Mouse (Mus musculus) hindbrain, postnatal 0 days (tissue): ENCODE results near the gene Mbnl2. TPM values are rescaled to one million over a fixed set of nuclear protein-coding genes. Genes with fewer than 3 reads are reported as not detected.
A peak's percentile ranks its signal among the peaks of the same experiment; 100 is the strongest.

Experiments used
- ATAC-seq: fragments of 200-750 bp; cut with Nextera tagmentation; 2 replicates; pipeline ENCODE4 v1.8.0; 2017; ENCODE audit warnings: mild to moderate bottlenecking, moderate TSS enrichment, moderate library complexity
- DNase-seq: peaks from one replicate; pipeline ENCODE4 v3.0.0-alpha.2; 2015; ENCODE audit warnings: low spot score
- H3K27ac ChIP-seq: fragments of 300-500 bp; sonication (generic); 2 replicates; pipeline ENCODE4 v1.5.1; 2014; ENCODE audit warnings: mild to moderate bottlenecking
- H3K27me3 ChIP-seq: fragments of 300-500 bp; sonication (generic); 2 replicates; pipeline ENCODE4 v1.6.1; 2014; ENCODE audit warnings: low read length, mixed read lengths; ENCODE audit not compliant: insufficient read depth
- H3K36me3 ChIP-seq: fragments of 300-500 bp; sonication (generic); 2 replicates; pipeline ENCODE4 v1.6.1; 2014; ENCODE audit warnings: low read length, mixed read lengths; ENCODE audit not compliant: insufficient read depth
- H3K4me1 ChIP-seq: fragments of 300-500 bp; sonication (generic); 2 replicates; pipeline ENCODE4 v1.6.1; 2014; ENCODE audit warnings: antibody characterized with exemption, low read length, mixed read lengths; ENCODE audit not compliant: insufficient read depth
- H3K4me2 ChIP-seq: fragments of 300-500 bp; sonication (generic); 2 replicates; pipeline ENCODE4 v1.6.1; 2014; ENCODE audit warnings: low read depth, mild to moderate bottlenecking, low read length, moderate library complexity, mixed read lengths
- H3K4me3 ChIP-seq: fragments of 300-500 bp; sonication (generic); 2 replicates; pipeline ENCODE4 v1.5.1; 2014; ENCODE audit warnings: low read length
- H3K9ac ChIP-seq: fragments of 300-500 bp; sonication (generic); replicated peaks from 2 replicates; pipeline ENCODE4 v1.6.1; 2014; ENCODE audit warnings: mild to moderate bottlenecking, low read length, moderate library complexity, mixed read lengths
- H3K9me3 ChIP-seq: fragments of 300-500 bp; sonication (generic); 2 replicates; pipeline ENCODE4 v1.6.1; 2016; ENCODE audit warnings: low read length, mixed read lengths
- CTCF ChIP-seq: IDR thresholded peaks from 2 replicates; pipeline ENCODE4 v1.5.1; 2016; ENCODE audit warnings: antibody characterized with exemption, control low read depth, low read depth
- WGBS: fragments of 180-500 bp; shearing (Covaris S2); extraction: QIAGEN DNeasy Blood & Tissue Kit; methylation state at CpG from one replicate; pipeline ENCODE4 v1.1.7; 2014; 5-methylcytosine and 5-hydroxymethylcytosine counted together
- polyA plus RNA-seq: library from polyadenylated mRNA; unstranded; fragments of >200 nt; fragmentation: Nextera tagmentation; extraction: Ambion mirVana; gene quantifications from 2 replicates; pipeline ENCODE4 v1.2.1, GENCODE M21; 2015
- total RNA-seq: library from RNA; depleted of rRNA; stranded (reverse); fragments of >200 nt; gene quantifications from 2 replicates; pipeline ENCODE4 v1.2.3, GENCODE M21; 2014

The Mbnl2 gene
- total and polyA plus RNA-seq, 2 experiments from 2014 or later: 28.6 to 78.3 TPM

GRCm38 (mm10) chr14:120391701-120392100 is 116.2 kb downstream of the Mbnl2 start:
- ATAC-seq (no peak), DNase-seq (peak; percentile 17)
- Histone ChIP-seq H3K4me2 (no peak overlapping the region), H3K4me1 (no peaks in the 10 kb centered on the region; the same call in 1 of the 2 replicates), H3K9ac (no peak overlapping the region), H3K27me3 (no peaks in the 10 kb centered on the region), H3K4me3 (no peak overlapping the region), H3K9me3 (no peaks in the 10 kb centered on the region), H3K27ac (no peak overlapping the region), H3K36me3 (peaks cover 2% of the 10 kb centered on the region; the same call in 1 of the 2 replicates)
- 58% methylated on average over 10 of the region's 10 CpGs for WGBS
- no peak for TF ChIP-seq CTCF

GRCm38 (mm10) chr14:120392441-120392840 is 117.0 kb downstream of the Mbnl2 start:
- WGBS: 92% methylated on average over 9 of the region's 9 CpGs
- Histone ChIP-seq H3K9ac (no peak overlapping the region), H3K4me3 (no peak overlapping the region), H3K36me3 (peaks cover 2% of the 10 kb centered on the region; the same call in 1 of the 2 replicates), H3K4me2 (no peak overlapping the region), H3K4me1 (no peaks in the 10 kb centered on the region; the same call in 1 of the 2 replicates), H3K27me3 (no peaks in the 10 kb centered on the region), H3K27ac (no peak overlapping the region), H3K9me3 (no peaks in the 10 kb centered on the region)
- no peak for DNase-seq
- TF ChIP-seq CTCF: no peak
- ATAC-seq: no peak

GRCm38 (mm10) chr14:120393441-120393840 is 118.0 kb downstream of the Mbnl2 start:
- no peak for DNase-seq
- no peak for TF ChIP-seq CTCF
- 82% methylated on average over 8 of the region's 8 CpGs for WGBS
- Histone ChIP-seq H3K4me3 (no peak overlapping the region), H3K4me1 (no peaks in the 10 kb centered on the region; the same call in 1 of the 2 replicates), H3K4me2 (no peak overlapping the region), H3K36me3 (peaks cover 2% of the 10 kb centered on the region; the same call in 1 of the 2 replicates), H3K27me3 (no peaks in the 10 kb centered on the region), H3K27ac (no peak overlapping the region), H3K9me3 (no peaks in the 10 kb centered on the region), H3K9ac (no peak overlapping the region)
- no peak for ATAC-seq

- WGBS: 63% methylated on average over 3 of the region's 3 CpGs
- no peaks in the 10 kb centered on the region for H3K27me3 ChIP-seq
- H3K9ac ChIP-seq: no peak overlapping the region
- no peaks in the 10 kb centered on the region for H3K9me3 ChIP-seq
- no peak overlapping the region for H3K4me2 ChIP-seq
- H3K4me1 ChIP-seq: no peaks in the 10 kb centered on the region; the same call in 1 of the 2 replicates
- DNase-seq (no peak), ATAC-seq (no peak)
- H3K4me3 ChIP-seq: no peak overlapping the region
- no peak for TF ChIP-seq CTCF
- no peak overlapping the region for H3K27ac ChIP-seq
- H3K36me3 ChIP-seq: peaks cover 2% of the 10 kb centered on the region; the same call in 1 of the 2 replicates
Observed at GRCm38 (mm10) chr14:120394216-120394615, 118.7 kb downstream of the Mbnl2 start.

GRCm38 (mm10) chr14:120394827-120395226 is 119.4 kb downstream of the Mbnl2 start:
- DNase-seq: no peak
- TF ChIP-seq CTCF: no peak
- Histone ChIP-seq H3K36me3 (peaks cover 2% of the 10 kb centered on the region; the same call in 1 of the 2 replicates), H3K27me3 (no peaks in the 10 kb centered on the region), H3K4me1 (no peaks in the 10 kb centered on the region), H3K4me2 (no peak overlapping the region), H3K9me3 (no peaks in the 10 kb centered on the region), H3K9ac (no peak overlapping the region), H3K4me3 (no peak overlapping the region), H3K27ac (no peak overlapping the region)
- 84% methylated on average over 3 of the region's 3 CpGs for WGBS
- ATAC-seq: no peak

- WGBS: 78% methylated on average over 9 of the region's 9 CpGs
- Histone ChIP-seq H3K4me1 (no peaks in the 10 kb centered on the region), H3K36me3 (no peaks in the 10 kb centered on the region), H3K4me2 (no peak overlapping the region), H3K27me3 (no peaks in the 10 kb centered on the region), H3K27ac (no peak overlapping the region), H3K9ac (no peak overlapping the region), H3K9me3 (no peaks in the 10 kb centered on the region), H3K4me3 (no peak overlapping the region)
- DNase-seq (peak; percentile 17), ATAC-seq (no peak)
- no peak for TF ChIP-seq CTCF
Observed at GRCm38 (mm10) chr14:120395501-120395900, 120.0 kb downstream of the Mbnl2 start.

GRCm38 (mm10) chr14:120397871-120398647 is 122.6 kb downstream of the Mbnl2 start:
- Histone ChIP-seq H3K4me2 (no peak overlapping the region), H3K36me3 (no peaks in the 10 kb centered on the region), H3K9me3 (no peaks in the 10 kb centered on the region), H3K4me1 (no peaks in the 10 kb centered on the region), H3K9ac (no peak overlapping the region), H3K27me3 (no peaks in the 10 kb centered on the region), H3K27ac (no peak overlapping the region), H3K4me3 (no peak overlapping the region)
- ATAC-seq (peak; percentile 91), DNase-seq (peak; percentile 87)
- TF ChIP-seq CTCF: peak; percentile 99
- 43% methylated on average over 10 of the region's 10 CpGs for WGBS
